Mouse (Mus musculus) midbrain, embryonic 13.5 days (tissue): ENCODE results near the gene Cdh11. TPM values are rescaled to one million over a fixed set of nuclear protein-coding genes. Genes with fewer than 3 reads are reported as not detected.
"Not testable (repeated sequence)": the region's sequence is repeated elsewhere in the genome, so short reads cannot be mapped to it uniquely, and the experiment has no call there.

ENCODE experiments used
- ATAC-seq: fragments of 200-750 bp; cut with Nextera tagmentation; 2 replicates; pipeline ENCODE4 v1.8.0; 2017; ENCODE audit warnings: mild to moderate bottlenecking, moderate TSS enrichment, moderate library complexity
- H3K27ac ChIP-seq: fragments of 300-500 bp; sonication (generic); 2 replicates; pipeline ENCODE4 v1.5.1; 2015; ENCODE audit warnings: inconsistent platforms, mild to moderate bottlenecking, moderate library complexity
- H3K27me3 ChIP-seq: fragments of 300-500 bp; sonication (generic); 2 replicates; pipeline ENCODE4 v1.6.1; 2015; ENCODE audit warnings: mild to moderate bottlenecking, inconsistent platforms
- H3K36me3 ChIP-seq: fragments of 300-500 bp; sonication (generic); 2 replicates; pipeline ENCODE4 v1.6.1; 2015; ENCODE audit warnings: mild to moderate bottlenecking, inconsistent platforms
- H3K4me1 ChIP-seq: fragments of 300-500 bp; sonication (generic); replicated peaks from 2 replicates; pipeline ENCODE4 v1.6.1; 2015; ENCODE audit warnings: inconsistent platforms
- H3K4me2 ChIP-seq: fragments of 300-500 bp; sonication (generic); replicated peaks from 2 replicates; pipeline ENCODE4 v1.6.1; 2015; ENCODE audit warnings: moderate library complexity, mild to moderate bottlenecking, inconsistent platforms
- H3K4me3 ChIP-seq: fragments of 300-500 bp; sonication (generic); replicated peaks from 2 replicates; pipeline ENCODE4 v1.5.1; 2015; ENCODE audit warnings: mild to moderate bottlenecking, inconsistent platforms
- H3K9ac ChIP-seq: fragments of 300-500 bp; sonication (generic); replicated peaks from 2 replicates; pipeline ENCODE4 v1.6.1; 2015; ENCODE audit warnings: mild to moderate bottlenecking, inconsistent platforms
- H3K9me3 ChIP-seq: fragments of 300-500 bp; sonication (generic); 2 replicates; pipeline ENCODE4 v1.6.1; 2016; ENCODE audit warnings: mild to moderate bottlenecking, inconsistent platforms
- WGBS: fragments of 180-500 bp; shearing (Covaris S2); methylation state at CpG from one replicate; pipeline ENCODE4 v1.1.7; 2015; 5-methylcytosine and 5-hydroxymethylcytosine counted together
- polyA plus RNA-seq: library from polyadenylated mRNA; unstranded; fragments of >200 nt; fragmentation: Nextera tagmentation; extraction: Ambion mirVana; gene quantifications from 2 replicates; pipeline ENCODE4 v1.2.1, GENCODE M21; 2015

Gene Cdh11
- polyA plus RNA-seq, 1 experiment from 2014 or later: 29.7 TPM

GRCm38 (mm10) chr8:102698232-102698837 is 87.1 kb downstream of the Cdh11 start:
- Histone ChIP-seq H3K9me3 (no peaks in the 10 kb centered on the region), H3K27ac (no peak overlapping the region), H3K36me3 (no peaks in the 10 kb centered on the region), H3K4me2 (no peak overlapping the region), H3K4me1 (peaks cover 8% of the 10 kb centered on the region; the same call in 1 of the 2 replicates), H3K9ac (no peak overlapping the region), H3K4me3 (no peak overlapping the region), H3K27me3 (peaks cover 11% of the 10 kb centered on the region; the same call in 1 of the 2 replicates)
- peak; percentile 71; the same call in 1 of the 2 replicates for ATAC-seq
- WGBS: 14% methylated on average over 11 of the region's 11 CpGs

GRCm38 (mm10) chr8:102693465-102693864 is 92.0 kb downstream of the Cdh11 start:
- H3K9ac ChIP-seq: no peak overlapping the region
- no peak for ATAC-seq
- 30% methylated on average over 1 of the region's 1 CpGs for WGBS

GRCm38 (mm10) chr8:102685491-102685890 is 100.0 kb downstream of the Cdh11 start:
- not testable (repeated sequence) for H3K36me3 ChIP-seq, H3K4me3 ChIP-seq, H3K9me3 ChIP-seq

More at GRCm38 (mm10) chr8:102693465-102693864, 92.0 kb downstream of the Cdh11 start:
- H3K4me3 ChIP-seq: no peak overlapping the region
- H3K4me2 ChIP-seq: no peak overlapping the region
- H3K36me3 ChIP-seq: no peaks in the 10 kb centered on the region
- peaks cover 3% of the 10 kb centered on the region; the same call in 1 of the 2 replicates for H3K4me1 ChIP-seq
- no peaks in the 10 kb centered on the region for H3K27me3 ChIP-seq
- no peaks in the 10 kb centered on the region for H3K9me3 ChIP-seq
- no peak overlapping the region for H3K27ac ChIP-seq

GRCm38 (mm10) chr8:102685023-102685422 is 100.4 kb downstream of the Cdh11 start:
- no peaks in the 10 kb centered on the region for H3K27me3 ChIP-seq
- H3K9me3 ChIP-seq: no peaks in the 10 kb centered on the region
- no peaks in the 10 kb centered on the region for H3K36me3 ChIP-seq
- H3K4me2 ChIP-seq: peak overlapping the region; percentile 15; the same call in 1 of the 2 replicates
- ATAC-seq: no peak
- H3K4me1 ChIP-seq: peaks cover 9% of the 10 kb centered on the region; the same call in 1 of the 2 replicates
- WGBS: 69% methylated on average over 11 of the region's 11 CpGs
- peak overlapping the region; percentile 1; the same call in 1 of the 2 replicates for H3K27ac ChIP-seq
- H3K4me3 ChIP-seq: no peak overlapping the region
- H3K9ac ChIP-seq: no peak overlapping the region

More at GRCm38 (mm10) chr8:102685491-102685890, 100.0 kb downstream of the Cdh11 start:
- ATAC-seq, H3K9ac ChIP-seq, H3K4me1 ChIP-seq, H3K27me3 ChIP-seq: not testable (repeated sequence)
- H3K4me2 ChIP-seq: peak overlapping the region; percentile 15; the same call in 1 of the 2 replicates
- H3K27ac ChIP-seq: peak overlapping the region; percentile 1; the same call in 1 of the 2 replicates
- 47% methylated on average over 7 of the region's 7 CpGs for WGBS

- 88% methylated on average over 3 of the region's 3 CpGs for WGBS
- Histone ChIP-seq H3K27me3 (no peaks in the 10 kb centered on the region), H3K9ac (no peak overlapping the region), H3K4me2 (no peak overlapping the region), H3K4me3 (no peak overlapping the region), H3K27ac (no peak overlapping the region), H3K4me1 (no peaks in the 10 kb centered on the region), H3K9me3 (no peaks in the 10 kb centered on the region), H3K36me3 (peaks cover 10% of the 10 kb centered on the region; the same call in 1 of the 2 replicates)
- ATAC-seq: no peak
Measured at GRCm38 (mm10) chr8:102677148-102677547, 108.3 kb downstream of the Cdh11 start.

GRCm38 (mm10) chr8:102664561-102664960 is 120.9 kb downstream of the Cdh11 start:
- 87% methylated on average over 5 of the region's 5 CpGs for WGBS

GRCm38 (mm10) chr8:102656529-102656928 is 128.9 kb downstream of the Cdh11 start:
- Histone ChIP-seq H3K9me3 (no peaks in the 10 kb centered on the region), H3K4me2 (no peak overlapping the region), H3K27ac (no peak overlapping the region), H3K4me3 (no peak overlapping the region), H3K27me3 (no peaks in the 10 kb centered on the region), H3K4me1 (no peaks in the 10 kb centered on the region), H3K9ac (no peak overlapping the region), H3K36me3 (peaks cover 14% of the 10 kb centered on the region)
- no peak for ATAC-seq
- 84% methylated on average over 2 of the region's 2 CpGs for WGBS

More at GRCm38 (mm10) chr8:102664561-102664960, 120.9 kb downstream of the Cdh11 start:
- not testable (repeated sequence) for H3K9ac ChIP-seq, ATAC-seq, H3K27me3 ChIP-seq, H3K4me3 ChIP-seq, H3K27ac ChIP-seq, H3K4me2 ChIP-seq, H3K4me1 ChIP-seq, H3K9me3 ChIP-seq, H3K36me3 ChIP-seq

GRCm38 (mm10) chr8:102651964-102652363 is 133.5 kb downstream of the Cdh11 start:
- Histone ChIP-seq H3K4me1 (no peaks in the 10 kb centered on the region), H3K27ac (no peak overlapping the region), H3K9me3 (no peaks in the 10 kb centered on the region), H3K4me2 (no peak overlapping the region), H3K4me3 (no peak overlapping the region), H3K27me3 (no peaks in the 10 kb centered on the region), H3K36me3 (peaks cover 5% of the 10 kb centered on the region; the same call in 1 of the 2 replicates), H3K9ac (no peak overlapping the region)
- WGBS: 92% methylated on average over 4 of the region's 4 CpGs
- ATAC-seq: no peak

GRCm38 (mm10) chr8:102627151-102627550 is 158.3 kb downstream of the Cdh11 start:
- Histone ChIP-seq H3K36me3 (no peaks in the 10 kb centered on the region), H3K9me3 (no peaks in the 10 kb centered on the region), H3K4me2 (no peak overlapping the region), H3K27me3 (no peaks in the 10 kb centered on the region), H3K9ac (no peak overlapping the region), H3K4me3 (no peak overlapping the region), H3K27ac (no peak overlapping the region), H3K4me1 (no peaks in the 10 kb centered on the region)
- ATAC-seq: no peak
- WGBS: 65% methylated on average over 3 of the region's 3 CpGs

GRCm38 (mm10) chr8:102612146-102612545 is 173.3 kb downstream of the Cdh11 start:
- H3K4me2 ChIP-seq: no peak overlapping the region
- H3K36me3 ChIP-seq: no peaks in the 10 kb centered on the region
- H3K4me1 ChIP-seq: no peaks in the 10 kb centered on the region
- no peak overlapping the region for H3K27ac ChIP-seq
- H3K4me3 ChIP-seq: no peak overlapping the region
- no peak overlapping the region for H3K9ac ChIP-seq
- WGBS: 74% methylated on average over 4 of the region's 4 CpGs
- no peaks in the 10 kb centered on the region for H3K9me3 ChIP-seq
- no peak for ATAC-seq
- H3K27me3 ChIP-seq: no peaks in the 10 kb centered on the region

GRCm38 (mm10) chr8:102601327-102601726 is 184.1 kb downstream of the Cdh11 start:
- no peaks in the 10 kb centered on the region for H3K9me3 ChIP-seq
- no peaks in the 10 kb centered on the region for H3K36me3 ChIP-seq
- no peak overlapping the region for H3K4me2 ChIP-seq
- ATAC-seq: no peak
- 80% methylated on average over 4 of the region's 4 CpGs for WGBS
- no peak overlapping the region for H3K27ac ChIP-seq
- H3K4me1 ChIP-seq: no peaks in the 10 kb centered on the region
- no peaks in the 10 kb centered on the region for H3K27me3 ChIP-seq
- H3K9ac ChIP-seq: no peak overlapping the region
- no peak overlapping the region for H3K4me3 ChIP-seq

GRCm38 (mm10) chr8:102596523-102596922 is 188.9 kb downstream of the Cdh11 start:
- no peaks in the 10 kb centered on the region for H3K4me1 ChIP-seq
- no peak overlapping the region for H3K9ac ChIP-seq
- H3K9me3 ChIP-seq: no peaks in the 10 kb centered on the region
- ATAC-seq: no peak
- H3K36me3 ChIP-seq: no peaks in the 10 kb centered on the region
- no peak overlapping the region for H3K4me3 ChIP-seq
- H3K27ac ChIP-seq: no peak overlapping the region
- H3K4me2 ChIP-seq: no peak overlapping the region
- WGBS: 71% methylated on average over 3 of the region's 3 CpGs
- no peaks in the 10 kb centered on the region for H3K27me3 ChIP-seq
